Mouse (Mus musculus): ENCODE measurements around the gene Olfr1090.

Gene Olfr1090

GRCm38 (mm10) chr2:86758893-86759292 lies at the start of gene Olfr1090:
TSS of gene Olfr1090 (minus strand) at chr2:86758993.
- no peak for DNase-seq (ENCODE audit: low read depth)

- DNase-seq (ENCODE audit: low read depth) = no peak
These were observed 23.4 kb upstream of the Olfr1090 start, which contains the start of gene Olfr1093 for GRCm38 (mm10) chr2:86782179-86782578. TSS of gene Olfr1093 (plus strand) at chr2:86782479.

- no peak for DNase-seq (ENCODE audit: low read depth)
These were observed 2.3 kb upstream of the Olfr1090 start for GRCm38 (mm10) chr2:86761050-86761449.

GRCm38 (mm10) chr2:86733601-86734000 lies 25.2 kb downstream of the Olfr1090 start, which contains the start of gene Olfr1089:
TSS of gene Olfr1089 (minus strand) at chr2:86733701.
- DNase-seq (ENCODE audit: low read depth) = no peak
